Mouse (Mus musculus): Measurements from ENCODE around the gene Trip13. TPM values are rescaled to one million over a fixed set of nuclear protein-coding genes. Genes with fewer than 3 reads are reported as not detected.

The Trip13 gene
- polyA plus RNA-seq (2012; ENCODE audit: insufficient read depth, low replicate concordance): 1.6 TPM in 1 of 2 replicates, not detected in the other

DNA sequence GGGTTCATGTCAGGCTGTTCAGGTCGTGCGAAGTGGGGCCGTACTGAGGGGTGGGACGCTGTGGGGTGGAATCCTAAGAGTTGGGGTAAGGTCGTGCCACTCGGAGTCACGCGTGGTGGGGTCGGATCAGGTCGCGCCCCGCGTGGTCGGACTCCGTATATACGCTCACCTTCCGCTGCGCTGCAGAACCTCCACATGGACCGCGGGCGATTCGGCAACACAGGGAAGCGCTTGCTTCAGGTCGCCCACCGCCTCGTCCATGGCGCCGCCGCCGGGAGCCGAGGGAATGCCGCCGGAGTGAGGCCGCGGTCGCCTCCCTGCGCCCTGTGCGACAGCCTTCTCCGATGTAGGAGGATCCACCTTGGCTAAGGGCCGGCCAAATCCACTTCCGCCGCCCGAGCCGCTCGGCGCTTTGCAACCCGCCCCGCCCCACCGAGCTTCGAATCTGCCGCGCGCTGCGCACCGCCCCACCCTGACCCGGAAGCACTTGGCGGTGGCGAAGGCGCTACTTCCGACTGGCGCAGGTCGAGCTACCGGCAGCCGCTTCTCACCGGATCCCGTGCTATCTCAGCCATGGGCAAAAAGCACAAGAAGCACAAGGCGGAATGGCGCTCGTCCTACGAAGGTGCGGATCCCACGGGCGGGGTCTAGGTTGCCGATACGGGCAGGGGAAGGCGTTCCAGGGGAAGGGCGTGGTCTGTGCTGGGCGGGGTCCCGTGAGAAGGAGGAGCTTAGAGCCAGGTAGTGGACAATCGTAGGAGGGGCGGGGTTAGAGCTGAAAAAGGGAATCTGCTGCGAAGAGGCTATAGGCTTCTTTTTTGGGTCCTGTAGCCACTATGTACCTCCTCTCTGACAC lies at the start of gene Trip13, which contains the start of gene Brd9:
Gene Trip13 (minus strand): TSS at position 464 of the 856 bp plus-strand sequence.
Gene Brd9 (plus strand): TSS at position 491 of the 856 bp plus-strand sequence.
- peak within 1 kb of the TSS; percentile 100 for H3K4me3 ChIP-seq (replicated peaks)
- peaks cover 53% of the 10 kb centered on the region for H3K36me3 ChIP-seq (replicated peaks; ENCODE audit: low read length)

DNA sequence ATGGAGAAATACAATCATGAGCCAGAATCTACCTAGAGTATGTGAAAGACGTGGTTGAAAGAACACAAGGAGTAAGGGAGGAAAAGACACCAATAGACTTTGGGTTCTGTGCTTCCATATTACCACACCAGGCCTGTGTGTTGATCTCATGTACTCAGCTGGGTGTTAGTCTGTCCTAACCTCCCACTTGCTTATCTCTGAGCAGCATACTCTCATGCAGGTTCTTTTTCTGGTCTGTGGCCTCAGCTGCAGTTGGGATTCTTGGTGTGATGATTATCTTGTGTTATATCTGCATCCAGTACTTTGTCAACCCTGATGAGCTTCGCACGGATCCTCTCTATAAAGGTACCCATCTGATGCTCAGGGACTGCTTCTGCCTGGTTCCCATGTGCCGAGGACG lies 39.4 kb upstream of the Trip13 start:
- no peak overlapping the region for H3K4me3 ChIP-seq (replicated peaks)

More for the DNA sequence above, at the start of gene Trip13, which contains the start of gene Brd9:
- Histone ChIP-seq H3K9me3 (no peaks in the 10 kb centered on the region), H3K4me1 (peaks cover 23% of the 10 kb centered on the region), H3K27me3 (replicated peaks) (no peaks in the 10 kb centered on the region)
- TF ChIP-seq GATA1 (IDR thresholded peaks at IDR 0.05; ENCODE audit: borderline replicate concordance, low read length) (no peak), FLI1 (IDR thresholded peaks at IDR 0.05; ENCODE audit: low read length) (peak; percentile 75; the same call in 1 of the 2 replicates)

DNA sequence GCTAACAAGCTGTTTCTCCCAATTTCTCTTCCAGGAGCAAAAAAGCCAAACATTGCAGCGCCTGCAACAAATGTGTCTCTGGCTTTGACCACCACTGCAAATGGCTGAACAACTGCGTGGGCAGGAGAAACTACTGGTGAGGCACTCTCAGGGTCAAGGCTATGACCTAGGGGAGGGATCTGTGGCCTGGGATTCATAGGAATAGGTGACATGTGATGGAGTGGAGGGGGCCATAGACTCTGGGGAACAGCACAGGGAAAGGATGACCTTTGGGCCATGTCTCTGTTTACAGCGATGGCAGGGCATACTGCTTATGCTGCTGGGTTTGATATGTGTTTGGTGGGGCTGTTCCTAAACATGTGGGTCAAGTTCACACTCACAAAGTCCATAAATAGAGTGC lies 36.9 kb upstream of the Trip13 start:
- H3K9me3 ChIP-seq: no peaks in the 10 kb centered on the region
- peaks cover 17% of the 10 kb centered on the region for H3K4me1 ChIP-seq
- H3K36me3 ChIP-seq (replicated peaks; ENCODE audit: low read length): no peaks in the 10 kb centered on the region
- no peak overlapping the region for H3K4me3 ChIP-seq (replicated peaks)
- no peak for TF ChIP-seq FLI1 (IDR thresholded peaks at IDR 0.05; ENCODE audit: low read length)
- no peak for TF ChIP-seq GATA1 (IDR thresholded peaks at IDR 0.05; ENCODE audit: borderline replicate concordance, low read length)
- H3K27me3 ChIP-seq (replicated peaks): peaks cover 48% of the 10 kb centered on the region

More for the DNA sequence above, 39.4 kb upstream of the Trip13 start:
- Histone ChIP-seq H3K27me3 (replicated peaks) (peaks cover 54% of the 10 kb centered on the region), H3K36me3 (replicated peaks; ENCODE audit: low read length) (no peaks in the 10 kb centered on the region), H3K4me1 (peaks cover 3% of the 10 kb centered on the region; the same call in 1 of the 2 replicates), H3K9me3 (no peaks in the 10 kb centered on the region)
- TF ChIP-seq GATA1 (IDR thresholded peaks at IDR 0.05; ENCODE audit: borderline replicate concordance, low read length) (no peak), FLI1 (IDR thresholded peaks at IDR 0.05; ENCODE audit: low read length) (no peak)

DNA sequence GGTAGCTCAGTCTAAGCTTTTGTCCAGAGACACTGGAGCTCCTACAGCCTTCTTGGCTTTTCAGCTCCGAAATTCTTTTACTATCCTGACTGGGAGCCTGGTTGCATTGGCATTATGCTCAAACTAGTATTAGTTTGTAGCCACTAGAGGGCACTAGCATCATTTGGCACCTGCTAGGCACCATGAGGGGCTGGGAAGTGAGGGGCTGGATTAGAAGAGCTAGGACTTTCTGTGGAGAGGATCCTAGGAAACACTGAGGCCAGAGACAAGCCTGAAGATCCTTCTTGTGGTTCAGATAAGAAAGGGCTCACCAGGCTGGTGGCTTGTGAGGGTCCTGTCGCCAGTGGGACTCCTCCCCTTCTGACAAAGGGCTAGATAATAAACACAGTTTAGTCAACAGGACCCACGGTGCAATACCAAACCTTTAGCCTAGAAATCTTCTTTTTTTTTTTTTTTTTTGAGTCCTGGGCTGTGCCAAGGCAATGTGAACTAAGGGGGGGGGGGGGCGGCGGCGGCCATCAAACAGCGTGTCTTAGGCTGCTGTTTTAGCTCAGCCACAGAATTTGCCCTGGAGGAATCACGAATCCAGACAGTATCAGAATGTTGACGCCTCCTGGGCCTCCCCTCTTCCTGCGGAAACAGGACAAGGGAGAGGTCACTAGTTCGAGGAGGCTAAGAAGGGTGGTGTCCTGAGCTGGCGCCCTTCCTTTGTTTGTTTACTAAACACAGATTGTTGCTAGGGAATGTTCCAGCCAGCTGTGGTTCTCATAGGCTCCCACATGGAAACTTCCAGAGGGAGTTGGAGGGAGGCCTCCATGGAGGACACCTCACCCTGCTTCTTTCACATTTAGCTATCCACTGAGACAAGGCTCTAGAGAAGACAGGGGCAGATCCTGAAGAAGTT lies 33.2 kb upstream of the Trip13 start:
- Histone ChIP-seq H3K36me3 (replicated peaks; ENCODE audit: low read length) (no peaks in the 10 kb centered on the region), H3K4me1 (peaks cover 17% of the 10 kb centered on the region), H3K4me3 (replicated peaks) (peak overlapping the region; percentile 62), H3K27me3 (replicated peaks) (peaks cover 55% of the 10 kb centered on the region), H3K9me3 (peaks cover 3% of the 10 kb centered on the region)
- TF ChIP-seq FLI1 (IDR thresholded peaks at IDR 0.05; ENCODE audit: low read length) (no peak), GATA1 (IDR thresholded peaks at IDR 0.05; ENCODE audit: borderline replicate concordance, low read length) (no peak)

DNA sequence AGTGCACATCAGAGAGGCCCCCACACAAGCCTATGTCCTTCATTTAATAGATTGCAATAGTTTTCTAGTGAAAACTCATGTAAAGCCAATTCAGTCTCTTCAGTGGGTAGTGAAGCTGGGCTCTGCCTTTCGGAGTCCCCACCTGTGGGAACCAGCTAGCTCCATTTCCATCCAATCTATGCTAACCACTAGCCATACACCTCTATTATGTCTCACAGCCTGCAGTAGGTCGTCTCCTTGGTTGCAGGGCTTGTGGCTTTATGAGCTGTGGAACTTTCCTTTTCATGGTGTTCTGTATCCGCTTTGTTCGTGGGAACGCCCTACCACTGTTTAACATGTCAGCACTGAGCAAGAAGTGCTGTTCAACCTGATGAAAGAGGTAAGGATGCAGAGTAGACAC lies 26.0 kb upstream of the Trip13 start, which contains the start of gene Zdhhc11:
Gene Zdhhc11 (plus strand): TSS at position 301 of the 400 bp plus-strand sequence.
- TF ChIP-seq GATA1 (IDR thresholded peaks at IDR 0.05; ENCODE audit: borderline replicate concordance, low read length) (no peak), FLI1 (IDR thresholded peaks at IDR 0.05; ENCODE audit: low read length) (no peak)
- Histone ChIP-seq H3K27me3 (replicated peaks) (peaks cover 28% of the 10 kb centered on the region), H3K4me3 (replicated peaks) (no peak within 1 kb of the TSS), H3K4me1 (no peaks in the 10 kb centered on the region), H3K36me3 (replicated peaks; ENCODE audit: low read length) (peaks cover 34% of the 10 kb centered on the region), H3K9me3 (peaks cover 3% of the 10 kb centered on the region)

DNA sequence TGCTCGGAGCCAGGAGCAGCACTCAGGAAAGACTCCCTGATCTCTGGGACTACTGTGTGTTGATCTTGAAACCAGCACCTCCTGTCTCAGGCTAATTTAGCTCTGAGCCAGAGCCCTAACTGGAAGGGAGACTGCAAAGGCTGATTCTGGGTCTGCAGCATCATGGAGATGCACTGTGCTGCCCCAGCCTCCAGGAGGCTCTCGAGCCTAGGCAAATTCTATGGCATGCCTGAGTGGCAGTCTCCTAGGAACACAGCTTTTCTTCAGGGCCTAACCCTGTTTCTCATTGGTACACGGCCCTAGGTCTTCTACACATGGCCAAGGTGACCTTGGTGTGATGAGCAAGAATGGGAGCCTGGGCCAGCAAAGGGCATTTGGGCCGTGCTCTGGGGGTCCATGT lies 23.6 kb upstream of the Trip13 start:
- Histone ChIP-seq H3K9me3 (no peaks in the 10 kb centered on the region), H3K27me3 (replicated peaks) (peaks cover 17% of the 10 kb centered on the region), H3K4me3 (replicated peaks) (no peak overlapping the region), H3K36me3 (replicated peaks; ENCODE audit: low read length) (peaks cover 56% of the 10 kb centered on the region), H3K4me1 (peaks cover under 1% of the 10 kb centered on the region)
- TF ChIP-seq GATA1 (IDR thresholded peaks at IDR 0.05; ENCODE audit: borderline replicate concordance, low read length) (no peak), FLI1 (IDR thresholded peaks at IDR 0.05; ENCODE audit: low read length) (no peak)

DNA sequence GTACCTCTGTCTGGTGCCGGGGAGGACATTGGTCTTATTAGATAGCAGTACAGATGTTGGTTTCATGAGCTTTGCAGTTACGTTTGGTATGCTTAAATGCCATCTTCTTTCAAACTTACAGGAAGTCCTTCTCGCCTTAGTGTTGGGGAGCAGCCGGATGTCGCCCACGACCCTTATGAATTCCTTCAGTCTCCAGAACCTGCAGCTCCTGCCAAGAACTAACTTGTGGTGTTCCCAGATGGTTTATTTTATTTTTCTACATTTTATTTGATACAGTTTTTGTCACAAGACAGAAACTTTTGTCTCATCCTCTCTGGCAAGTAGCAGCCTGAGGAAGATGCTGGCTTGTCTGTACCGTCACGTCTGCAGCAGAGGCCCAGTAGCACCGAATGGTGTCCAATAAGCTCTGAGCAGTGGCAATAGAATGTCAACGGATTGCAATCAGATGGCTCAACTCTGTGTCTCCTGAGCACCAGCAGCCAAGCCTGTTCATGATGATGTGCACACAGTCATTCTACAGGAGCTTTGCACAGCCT lies 22.6 kb upstream of the Trip13 start:
- Histone ChIP-seq H3K9me3 (no peaks in the 10 kb centered on the region), H3K36me3 (replicated peaks; ENCODE audit: low read length) (peaks cover 66% of the 10 kb centered on the region), H3K4me1 (peaks cover 11% of the 10 kb centered on the region), H3K4me3 (replicated peaks) (no peak overlapping the region), H3K27me3 (replicated peaks) (peaks cover 8% of the 10 kb centered on the region)
- TF ChIP-seq GATA1 (IDR thresholded peaks at IDR 0.05; ENCODE audit: borderline replicate concordance, low read length): no peak
- TF ChIP-seq FLI1 (IDR thresholded peaks at IDR 0.05; ENCODE audit: low read length): no peak

DNA sequence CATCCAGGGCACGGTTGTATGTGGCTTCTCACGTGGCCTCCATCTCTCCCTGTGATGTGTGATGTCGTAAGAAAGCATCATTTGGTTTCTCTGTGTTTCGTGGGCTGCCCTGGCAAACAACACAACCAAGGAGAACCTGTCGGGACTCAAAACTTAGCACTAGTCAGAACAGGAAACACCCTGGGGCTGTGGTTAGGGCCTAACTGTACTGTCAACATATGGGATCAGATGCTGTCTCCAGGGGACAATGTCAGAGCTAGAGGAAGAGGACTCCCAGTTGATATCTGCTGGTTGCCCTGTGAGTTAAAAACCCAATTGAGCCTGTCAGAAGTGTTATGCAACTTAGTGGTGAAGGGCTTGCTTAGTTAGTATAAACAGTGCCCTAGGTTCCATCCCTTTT lies 17.9 kb upstream of the Trip13 start:
- Histone ChIP-seq H3K9me3 (no peaks in the 10 kb centered on the region), H3K27me3 (replicated peaks) (no peaks in the 10 kb centered on the region), H3K4me1 (peaks cover 12% of the 10 kb centered on the region), H3K36me3 (replicated peaks; ENCODE audit: low read length) (peaks cover 94% of the 10 kb centered on the region), H3K4me3 (replicated peaks) (no peak overlapping the region)
- TF ChIP-seq FLI1 (IDR thresholded peaks at IDR 0.05; ENCODE audit: low read length) (no peak), GATA1 (IDR thresholded peaks at IDR 0.05; ENCODE audit: borderline replicate concordance, low read length) (no peak)

DNA sequence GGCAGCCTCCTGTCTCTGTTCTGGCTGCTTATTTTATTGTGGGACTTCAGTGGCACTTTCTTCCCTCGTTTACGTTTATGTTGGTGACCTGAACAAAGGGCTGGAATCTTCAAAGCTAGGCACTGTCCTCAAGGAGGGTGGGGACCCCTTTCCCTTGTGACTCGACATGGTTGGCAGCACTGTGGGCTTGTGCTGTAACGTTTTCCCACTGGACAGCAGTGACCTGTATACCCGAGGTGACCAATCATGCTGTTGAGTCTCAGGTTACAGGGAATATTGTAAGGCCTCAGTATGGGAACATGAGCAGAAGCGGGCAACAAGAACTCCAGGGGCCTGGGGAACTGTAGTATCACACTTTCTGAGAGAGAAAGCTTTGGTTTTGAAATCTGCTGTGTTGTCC lies 17.1 kb upstream of the Trip13 start:
- no peaks in the 10 kb centered on the region for H3K27me3 ChIP-seq (replicated peaks)
- no peaks in the 10 kb centered on the region for H3K9me3 ChIP-seq
- peaks cover 94% of the 10 kb centered on the region for H3K36me3 ChIP-seq (replicated peaks; ENCODE audit: low read length)
- H3K4me3 ChIP-seq (replicated peaks): no peak overlapping the region
- H3K4me1 ChIP-seq: peaks cover 12% of the 10 kb centered on the region
- TF ChIP-seq FLI1 (IDR thresholded peaks at IDR 0.05; ENCODE audit: low read length) (no peak), GATA1 (IDR thresholded peaks at IDR 0.05; ENCODE audit: borderline replicate concordance, low read length) (no peak)

All from megakaryocyte, embryonic 14.5 days (primary cell).